Mouse (Mus musculus): ENCODE measurements around the gene Pex7. TPM values are rescaled to one million over a fixed set of nuclear protein-coding genes. Genes with fewer than 3 reads are reported as not detected.
A peak's percentile ranks its signal among the peaks of the same experiment; 100 is the strongest.

Pex7 gene
- 8.6 and 19.1 TPM in 2 replicates for polyA plus RNA-seq (2011; ENCODE audit: insufficient read depth, insufficient read length, low replicate concordance, missing spikeins)

DNA sequence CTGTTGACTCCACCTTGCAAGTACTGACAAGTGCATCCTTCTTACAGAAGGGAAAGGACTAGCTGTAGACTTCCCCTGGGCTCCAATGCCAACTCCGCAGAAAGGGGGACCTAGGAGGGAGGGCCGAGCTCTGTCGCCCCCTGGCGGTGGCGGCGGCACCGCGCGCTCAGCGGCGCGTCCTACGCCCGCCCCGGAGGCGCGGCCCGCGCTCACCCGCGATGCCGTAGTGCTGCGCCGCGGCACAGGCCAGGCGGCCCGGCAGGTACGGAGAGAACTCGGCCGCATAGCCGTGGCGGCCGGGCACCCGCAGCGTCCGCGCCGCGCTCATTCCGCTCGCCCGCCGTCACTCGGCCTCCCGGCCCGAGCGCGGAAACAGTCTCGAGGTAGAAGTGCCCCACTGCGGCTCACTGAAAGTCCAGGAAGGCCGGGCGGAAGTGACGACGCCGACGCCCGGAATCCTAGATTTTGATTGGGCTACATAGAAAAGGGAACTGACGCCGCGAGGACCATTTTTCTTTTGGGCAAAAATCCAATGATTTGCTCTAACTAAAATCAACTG is at the start of gene Pex7:
Gene Pex7, minus strand, starts transcription at position 444 of the 559 bp plus-strand sequence.
- TF ChIP-seq POLR2A (IDR thresholded peaks at IDR 0.05; ENCODE audit: borderline replicate concordance, control insufficient read depth, low read depth, low read length), result peak; percentile 82; the same call in 1 of the 2 replicates
- peak; percentile 93 for TF ChIP-seq CTCF (IDR thresholded peaks at IDR 0.05; ENCODE audit: control insufficient read depth, insufficient read depth, low read length)
- Histone ChIP-seq H3K27ac (ENCODE audit: control insufficient read depth, insufficient read depth, low read depth, low read length, poor library complexity) (peak within 1 kb of the TSS; percentile 99), H3K4me1 (ENCODE audit: control insufficient read depth, insufficient read depth, low read length) (no peaks in the 10 kb centered on the region), H3K4me3 (replicated peaks; ENCODE audit: control insufficient read depth, low read depth, low read length) (peak within 1 kb of the TSS; percentile 76)
- WGBS, result under 1% methylated on average over 60 of the region's 60 CpGs

DNA sequence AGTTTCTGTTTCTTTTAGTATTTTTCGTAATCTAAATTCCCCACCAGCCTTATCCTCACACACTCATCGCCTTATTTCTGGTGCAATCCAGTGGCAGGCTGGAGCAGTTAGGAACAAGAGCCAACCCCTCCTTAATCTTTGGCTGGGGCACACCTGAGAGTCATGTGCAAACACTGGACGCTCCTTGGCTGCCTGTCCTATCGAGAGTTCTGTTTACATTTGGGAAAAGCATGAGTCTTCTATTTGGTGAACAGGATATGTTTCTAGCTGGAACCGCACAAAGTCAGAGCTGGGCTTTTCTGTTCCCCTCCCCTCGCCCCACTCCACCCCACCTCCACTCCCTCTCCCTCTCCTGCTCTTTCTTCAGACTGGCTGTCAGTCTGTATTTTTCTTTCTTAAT is 49.3 kb upstream of the Pex7 start:
- no peak for TF ChIP-seq POLR2A (IDR thresholded peaks at IDR 0.05; ENCODE audit: borderline replicate concordance, control insufficient read depth, low read depth, low read length)
- no peak for TF ChIP-seq CTCF (IDR thresholded peaks at IDR 0.05; ENCODE audit: control insufficient read depth, insufficient read depth, low read length)
- Histone ChIP-seq H3K4me3 (replicated peaks; ENCODE audit: control insufficient read depth, low read depth, low read length) (no peak overlapping the region), H3K4me1 (ENCODE audit: control insufficient read depth, insufficient read depth, low read length) (no peaks in the 10 kb centered on the region; the same call in 1 of the 2 replicates), H3K27ac (ENCODE audit: control insufficient read depth, insufficient read depth, low read depth, low read length, poor library complexity) (no peak overlapping the region)
- 69% methylated on average over 6 of the region's 6 CpGs for WGBS

- Histone ChIP-seq H3K27ac (ENCODE audit: control insufficient read depth, insufficient read depth, low read depth, low read length, poor library complexity) (no peak overlapping the region), H3K4me3 (replicated peaks; ENCODE audit: control insufficient read depth, low read depth, low read length) (no peak overlapping the region), H3K4me1 (ENCODE audit: control insufficient read depth, insufficient read depth, low read length) (no peaks in the 10 kb centered on the region; the same call in 1 of the 2 replicates)
- WGBS, result 73% methylated on average over 6 of the region's 6 CpGs
- no peak for TF ChIP-seq CTCF (IDR thresholded peaks at IDR 0.05; ENCODE audit: control insufficient read depth, insufficient read depth, low read length)
- no peak for TF ChIP-seq POLR2A (IDR thresholded peaks at IDR 0.05; ENCODE audit: borderline replicate concordance, control insufficient read depth, low read depth, low read length)
Observed at GRCm38 (mm10) chr10:19955817-19956216, 48.3 kb upstream of the Pex7 start.

GRCm38 (mm10) chr10:19954572-19954971 is 47.1 kb upstream of the Pex7 start:
- TF ChIP-seq CTCF (IDR thresholded peaks at IDR 0.05; ENCODE audit: control insufficient read depth, insufficient read depth, low read length) (no peak), POLR2A (IDR thresholded peaks at IDR 0.05; ENCODE audit: borderline replicate concordance, control insufficient read depth, low read depth, low read length) (no peak)
- no peaks in the 10 kb centered on the region; the same call in 1 of the 2 replicates for H3K4me1 ChIP-seq (ENCODE audit: control insufficient read depth, insufficient read depth, low read length)
- H3K4me3 ChIP-seq (replicated peaks; ENCODE audit: control insufficient read depth, low read depth, low read length), result no peak overlapping the region
- H3K27ac ChIP-seq (ENCODE audit: control insufficient read depth, insufficient read depth, low read depth, low read length, poor library complexity), result no peak overlapping the region
- WGBS, result 67% methylated on average over 3 of the region's 3 CpGs

GRCm38 (mm10) chr10:19953032-19953761 is 45.7 kb upstream of the Pex7 start:
- 77% methylated on average over 11 of the region's 11 CpGs for WGBS
- Histone ChIP-seq H3K27ac (ENCODE audit: control insufficient read depth, insufficient read depth, low read depth, low read length, poor library complexity) (no peak overlapping the region), H3K4me3 (replicated peaks; ENCODE audit: control insufficient read depth, low read depth, low read length) (no peak overlapping the region), H3K4me1 (ENCODE audit: control insufficient read depth, insufficient read depth, low read length) (no peaks in the 10 kb centered on the region; the same call in none of the 2 replicates)
- TF ChIP-seq POLR2A (IDR thresholded peaks at IDR 0.05; ENCODE audit: borderline replicate concordance, control insufficient read depth, low read depth, low read length), result no peak
- no peak for TF ChIP-seq CTCF (IDR thresholded peaks at IDR 0.05; ENCODE audit: control insufficient read depth, insufficient read depth, low read length)

DNA sequence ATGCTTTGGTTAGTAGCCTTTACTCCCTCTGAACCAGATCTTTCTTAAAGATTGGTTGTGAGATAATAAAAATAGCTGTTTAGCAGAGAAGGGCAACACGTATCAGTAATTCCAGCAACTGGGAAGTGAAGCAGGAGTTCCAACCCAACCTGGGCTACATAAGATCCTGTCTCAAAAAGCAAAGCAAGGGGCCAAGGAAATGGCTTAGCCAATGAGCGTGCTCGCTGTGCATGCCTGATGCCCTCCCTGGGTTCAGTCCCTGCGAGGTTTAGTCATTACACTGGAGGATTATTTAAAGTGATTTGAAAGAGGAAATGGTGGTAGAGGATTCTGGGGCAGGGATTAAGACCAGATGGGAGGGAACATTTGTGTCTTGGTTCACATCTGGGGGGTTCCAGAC is 41.6 kb upstream of the Pex7 start:
- no peak overlapping the region for H3K27ac ChIP-seq (ENCODE audit: control insufficient read depth, insufficient read depth, low read depth, low read length, poor library complexity)
- TF ChIP-seq CTCF (IDR thresholded peaks at IDR 0.05; ENCODE audit: control insufficient read depth, insufficient read depth, low read length) (no peak), POLR2A (IDR thresholded peaks at IDR 0.05; ENCODE audit: borderline replicate concordance, control insufficient read depth, low read depth, low read length) (no peak)
- 75% methylated on average over 4 of the region's 4 CpGs for WGBS
- H3K4me3 ChIP-seq (replicated peaks; ENCODE audit: control insufficient read depth, low read depth, low read length), result no peak overlapping the region
- H3K4me1 ChIP-seq (ENCODE audit: control insufficient read depth, insufficient read depth, low read length), result no peaks in the 10 kb centered on the region; the same call in 1 of the 2 replicates

GRCm38 (mm10) chr10:19948381-19948780 is 40.9 kb upstream of the Pex7 start:
- WGBS, result 85% methylated on average over 11 of the region's 11 CpGs
- no peaks in the 10 kb centered on the region; the same call in 1 of the 2 replicates for H3K4me1 ChIP-seq (ENCODE audit: control insufficient read depth, insufficient read depth, low read length)
- no peak for TF ChIP-seq POLR2A (IDR thresholded peaks at IDR 0.05; ENCODE audit: borderline replicate concordance, control insufficient read depth, low read depth, low read length)
- no peak for TF ChIP-seq CTCF (IDR thresholded peaks at IDR 0.05; ENCODE audit: control insufficient read depth, insufficient read depth, low read length)
- no peak overlapping the region for H3K27ac ChIP-seq (ENCODE audit: control insufficient read depth, insufficient read depth, low read depth, low read length, poor library complexity)
- no peak overlapping the region for H3K4me3 ChIP-seq (replicated peaks; ENCODE audit: control insufficient read depth, low read depth, low read length)

DNA sequence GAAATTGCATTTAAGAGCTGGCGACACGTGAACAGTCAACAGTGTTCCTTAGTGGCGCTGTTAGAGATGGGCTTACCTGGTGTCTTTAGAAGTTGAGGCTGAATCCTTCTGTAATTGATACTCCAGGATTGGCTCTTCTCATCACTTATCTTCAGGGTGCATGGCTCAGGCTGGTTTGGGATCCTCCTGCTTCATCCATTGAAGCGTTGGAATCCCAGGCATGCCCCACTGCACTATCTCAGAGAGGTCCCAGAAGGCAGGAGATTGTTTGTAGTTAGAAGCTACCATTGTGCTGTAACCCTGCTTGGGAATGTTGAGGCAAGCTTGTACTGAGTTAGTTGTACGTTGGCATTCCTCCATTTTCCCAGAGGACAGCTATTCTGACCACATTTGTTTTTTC is 40.4 kb upstream of the Pex7 start:
- 85% methylated on average over 5 of the region's 5 CpGs for WGBS
- Histone ChIP-seq H3K4me3 (replicated peaks; ENCODE audit: control insufficient read depth, low read depth, low read length) (no peak overlapping the region), H3K4me1 (ENCODE audit: control insufficient read depth, insufficient read depth, low read length) (no peaks in the 10 kb centered on the region; the same call in 1 of the 2 replicates), H3K27ac (ENCODE audit: control insufficient read depth, insufficient read depth, low read depth, low read length, poor library complexity) (no peak overlapping the region)
- TF ChIP-seq POLR2A (IDR thresholded peaks at IDR 0.05; ENCODE audit: borderline replicate concordance, control insufficient read depth, low read depth, low read length) (no peak), CTCF (IDR thresholded peaks at IDR 0.05; ENCODE audit: control insufficient read depth, insufficient read depth, low read length) (no peak)

Measured in bone marrow, adult 2 months (tissue).